In the genomic region with DNA sequence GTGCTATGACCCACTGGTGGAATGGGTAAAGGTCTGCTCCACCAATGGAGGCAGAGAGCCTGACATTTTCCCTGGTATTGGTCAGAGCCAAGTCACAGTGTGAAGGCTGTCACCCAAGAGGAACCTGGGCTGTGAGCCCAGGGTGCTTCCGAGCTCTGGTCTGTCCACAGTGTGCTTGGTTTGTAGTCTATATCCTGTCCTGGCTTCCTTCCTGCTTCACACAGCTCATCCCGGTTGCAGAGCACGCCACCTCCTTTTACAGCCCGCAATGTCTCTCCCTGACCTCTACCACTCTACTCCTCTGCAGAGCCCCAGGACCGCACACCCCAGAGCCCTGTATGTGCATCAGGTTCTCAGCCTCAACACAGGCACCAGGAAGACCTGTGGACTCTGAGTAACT, we compare ENCODE assay signal across 8 mouse cellular contexts.
DNase-seq lines count a peak whose midpoint lies in the region; ATAC-seq lines count a peak whose summit lies in the region.

No protein-coding gene starts in this region.

- H3K4me3 ChIP-seq in heart, embryonic 11.5 days (ENCODE audit: low read depth, low read length): no peak overlapping the region
- no peak overlapping the region for H3K4me3 ChIP-seq in hindbrain, embryonic 11.5 days (ENCODE audit: low read depth, low read length)

- peaks cover 6% of the 10 kb centered on the region for H3K4me1 ChIP-seq in heart, embryonic 11.5 days (ENCODE audit: control insufficient read depth, insufficient read depth, low read length)
- H3K4me1 ChIP-seq in hindbrain, embryonic 11.5 days (replicated peaks; ENCODE audit: control insufficient read depth, insufficient read depth, low read length): no peaks in the 10 kb centered on the region

- no peak overlapping the region for H3K9ac ChIP-seq in heart, embryonic 11.5 days (ENCODE audit: low read depth, low read length)
- H3K9ac ChIP-seq in hindbrain, embryonic 11.5 days (ENCODE audit: low read depth, low read length): no peak overlapping the region

- H3K36me3 ChIP-seq in heart, embryonic 11.5 days (ENCODE audit: control insufficient read depth, insufficient read depth, low read length): no peaks in the 10 kb centered on the region
- H3K36me3 ChIP-seq in hindbrain, embryonic 11.5 days (ENCODE audit: control insufficient read depth, insufficient read depth, low read length): no peaks in the 10 kb centered on the region

- no peak for ATAC-seq in heart, embryonic 11.5 days (replicated peaks; ENCODE audit: insufficient number of reproducible peaks, low FRiP score, low TSS enrichment)
- no peak for ATAC-seq in hindbrain, embryonic 11.5 days (ENCODE audit: low FRiP score)

- intact Hi-C loops in heart, postnatal 36 days (cut with DNase I): loop anchor here (2.0 to 5.0 kb wide), 3 partner anchors 29 to 51 kb away; no protein-coding TSS in a partner anchor

- no peaks in the 10 kb centered on the region for H3K9me3 ChIP-seq in heart, embryonic 11.5 days (replicated peaks; ENCODE audit: control insufficient read depth, low read length)
- no peaks in the 10 kb centered on the region for H3K9me3 ChIP-seq in hindbrain, embryonic 11.5 days (ENCODE audit: control insufficient read depth, low read length)

- H3K27ac ChIP-seq in heart, embryonic 11.5 days (ENCODE audit: low read depth, low read length): no peak overlapping the region
- H3K27ac ChIP-seq in hindbrain, embryonic 11.5 days (ENCODE audit: low read depth, low read length): no peak overlapping the region

- DNase-seq in heart, adult 18-20 months: peak; percentile 36 to 76
- DNase-seq in cerebellum, postnatal 25 days: peak; percentile 35 to 45
- peak; percentile 34 to 35 for DNase-seq in heart, postnatal 36 days
- DNase-seq in lung, postnatal 25 days (ENCODE audit: low spot score): peak; percentile 57
- DNase-seq in thymus, postnatal 25 days: no peak
- no peak for DNase-seq in hindbrain, embryonic 11.5 days (ENCODE audit: low spot score)
- DNase-seq in right cerebral cortex, postnatal 25 days: no peak

- no peaks in the 10 kb centered on the region for H3K27me3 ChIP-seq in heart, embryonic 11.5 days (ENCODE audit: control insufficient read depth, insufficient read depth, low read length)
- H3K27me3 ChIP-seq in hindbrain, embryonic 11.5 days (ENCODE audit: control insufficient read depth, insufficient read depth, low read length): no peaks in the 10 kb centered on the region

- 80% methylated on average over 5 of the region's 5 CpGs for WGBS in heart, embryonic 11.5 days (ENCODE audit: insufficient replicate concordance)
- WGBS in hindbrain, embryonic 11.5 days: 89% methylated on average over 5 of the region's 5 CpGs

- H3K4me2 ChIP-seq in heart, embryonic 11.5 days: no peak overlapping the region
- no peak overlapping the region for H3K4me2 ChIP-seq in hindbrain, embryonic 11.5 days (replicated peaks; ENCODE audit: low read depth, low read length)

Comparison
In these comparisons a context has a peak if more than half of its experiments do, and no peak if none do; other contexts are left out.
1. DNase-seq: peak in heart, adult 18-20 months (2 of 2), cerebellum, postnatal 25 days (2 of 2), heart, postnatal 36 days (2 of 2) and lung, postnatal 25 days (single experiment); none in thymus, postnatal 25 days (single experiment), hindbrain, embryonic 11.5 days (single experiment) and right cerebral cortex, postnatal 25 days (single experiment).